Mouse (Mus musculus): ENCODE data around the gene Csdc2.

DNA sequence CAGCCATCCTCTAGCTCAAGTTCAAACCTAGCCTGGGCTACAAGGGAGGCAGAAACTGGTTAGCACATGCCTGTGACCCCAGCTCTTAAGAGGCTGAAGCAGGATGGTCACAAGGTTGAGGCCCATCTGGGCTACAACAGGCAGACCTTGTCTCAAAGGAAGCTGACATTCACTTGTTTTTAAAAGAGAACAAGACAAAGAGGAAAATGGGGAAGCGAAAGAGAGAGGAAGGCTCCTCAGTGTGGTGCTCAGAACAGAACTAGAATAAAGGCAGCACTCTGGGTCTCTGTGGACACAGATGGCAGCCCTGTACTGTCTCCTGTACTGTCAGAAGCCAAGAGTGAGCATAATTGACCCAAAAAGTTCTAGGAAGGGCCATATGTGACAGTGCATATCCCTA is 2.6 kb upstream of the Csdc2 start:
- no peak for TF ChIP-seq GATA1 (IDR thresholded peaks at IDR 0.05; ENCODE audit: low read length)
- no peak for TF ChIP-seq TAL1 (IDR thresholded peaks at IDR 0.05; ENCODE audit: low read length)
